Mouse (Mus musculus): Measurements from ENCODE around the gene Zfp120.
"Not testable (repeated sequence)": the region's sequence is repeated elsewhere in the genome, so short reads cannot be mapped to it uniquely, and the experiment has no call there.

Zfp120 gene

GRCm38 (mm10) chr2:150136435-150136897 lies at the start of gene Zfp120:
TSS of gene Zfp120 (minus strand) at chr2:150136708.
- DNase-seq: peak; percentile 91

GRCm38 (mm10) chr2:150181570-150181999 lies 45.1 kb upstream of the Zfp120 start, which contains the start of gene Gm14139:
TSS of gene Gm14139 (plus strand) at chr2:150181755.
- DNase-seq: not testable (repeated sequence)

GRCm38 (mm10) chr2:150181046-150181445 lies 44.5 kb upstream of the Zfp120 start:
- DNase-seq: not testable (repeated sequence)

- DNase-seq: not testable (repeated sequence)
Observed at GRCm38 (mm10) chr2:150179579-150179978, 43.1 kb upstream of the Zfp120 start, which contains the start of gene Gm10770. TSS of gene Gm10770 (minus strand) at chr2:150179679.

- DNase-seq: no peak
Observed at GRCm38 (mm10) chr2:150173833-150174232, 37.3 kb upstream of the Zfp120 start.

- DNase-seq: no peak
Observed at GRCm38 (mm10) chr2:150166703-150167102, 30.2 kb upstream of the Zfp120 start.

GRCm38 (mm10) chr2:150132773-150133172 lies 3.7 kb downstream of the Zfp120 start:
- no peak for DNase-seq

- not testable (repeated sequence) for DNase-seq
Observed at GRCm38 (mm10) chr2:150132002-150132401, 4.5 kb downstream of the Zfp120 start.

GRCm38 (mm10) chr2:150111247-150111912 lies 25.1 kb downstream of the Zfp120 start:
- no peak for DNase-seq

- DNase-seq: peak; percentile 17
Observed at GRCm38 (mm10) chr2:150099618-150100017, 36.9 kb downstream of the Zfp120 start.
